Mouse (Mus musculus): Measurements from ENCODE around the gene Pycr1. TPM values are rescaled to one million over a fixed set of nuclear protein-coding genes. Genes with fewer than 3 reads are reported as not detected.

Pycr1 gene
- polyA plus RNA-seq, 1 experiment from 2014 or later = 18.5 TPM

- 87% methylated on average over 11 of the region's 11 CpGs for WGBS
- H3K36me3 ChIP-seq (ENCODE audit: control insufficient read depth, insufficient read depth, low read length) = peaks cover 17% of the 10 kb centered on the region; the same call in 1 of the 2 replicates
These were observed 16.6 kb downstream of the Pycr1 start for GRCm38 (mm10) chr11:120626785-120627467.

GRCm38 (mm10) chr11:120625152-120625775, 18.3 kb downstream of the Pycr1 start, which contains the start of gene Sirt7:
Gene Sirt7 (minus strand): TSS chr11:120625240.
- H3K4me3 ChIP-seq (ENCODE audit: low read depth, low read length) = peak within 1 kb of the TSS; percentile 100
- H3K36me3 ChIP-seq (ENCODE audit: control insufficient read depth, insufficient read depth, low read length) = peaks cover 30% of the 10 kb centered on the region
- H3K9ac ChIP-seq (ENCODE audit: low read depth, low read length) = peak within 1 kb of the TSS; percentile 97
- peak within 1 kb of the TSS; percentile 97 for H3K27ac ChIP-seq (ENCODE audit: low read depth, low read length)
- H3K4me1 ChIP-seq (replicated peaks; ENCODE audit: control insufficient read depth, insufficient read depth, low read length) = peaks cover 54% of the 10 kb centered on the region
- WGBS = 18% methylated on average over 5 of the region's 5 CpGs
- DNase-seq (ENCODE audit: low spot score) (no peak), ATAC-seq (replicated peaks; ENCODE audit: low FRiP score) (peak; percentile 18)
- peak within 1 kb of the TSS; percentile 81 for H3K4me2 ChIP-seq
- no peaks in the 10 kb centered on the region for H3K27me3 ChIP-seq (replicated peaks; ENCODE audit: control insufficient read depth, insufficient read depth, low read length)
- no peaks in the 10 kb centered on the region for H3K9me3 ChIP-seq (ENCODE audit: control insufficient read depth, low read length)

More at GRCm38 (mm10) chr11:120626785-120627467, 16.6 kb downstream of the Pycr1 start:
- no peak for DNase-seq (ENCODE audit: low spot score)
- ATAC-seq (replicated peaks; ENCODE audit: low FRiP score) = no peak
- no peak overlapping the region for H3K9ac ChIP-seq (ENCODE audit: low read depth, low read length)
- no peak overlapping the region for H3K4me3 ChIP-seq (ENCODE audit: low read depth, low read length)
- H3K27ac ChIP-seq (ENCODE audit: low read depth, low read length) = peak overlapping the region; percentile 63
- H3K4me2 ChIP-seq = 0 out of 2 replicates have a peak overlapping the region, but pooled peaks have one; percentile 46
- H3K9me3 ChIP-seq (ENCODE audit: control insufficient read depth, low read length) = no peaks in the 10 kb centered on the region
- no peaks in the 10 kb centered on the region for H3K27me3 ChIP-seq (replicated peaks; ENCODE audit: control insufficient read depth, insufficient read depth, low read length)
- H3K4me1 ChIP-seq (replicated peaks; ENCODE audit: control insufficient read depth, insufficient read depth, low read length) = peaks cover 70% of the 10 kb centered on the region

GRCm38 (mm10) chr11:120624680-120625111, 18.9 kb downstream of the Pycr1 start:
- Histone ChIP-seq H3K27ac (ENCODE audit: low read depth, low read length) (peak overlapping the region; percentile 97), H3K36me3 (ENCODE audit: control insufficient read depth, insufficient read depth, low read length) (peaks cover 34% of the 10 kb centered on the region), H3K9me3 (ENCODE audit: control insufficient read depth, low read length) (no peaks in the 10 kb centered on the region), H3K9ac (ENCODE audit: low read depth, low read length) (peak overlapping the region; percentile 97), H3K27me3 (replicated peaks; ENCODE audit: control insufficient read depth, insufficient read depth, low read length) (no peaks in the 10 kb centered on the region), H3K4me3 (ENCODE audit: low read depth, low read length) (peak overlapping the region; percentile 100), H3K4me1 (replicated peaks; ENCODE audit: control insufficient read depth, insufficient read depth, low read length) (peaks cover 48% of the 10 kb centered on the region), H3K4me2 (peak overlapping the region; percentile 81)
- peak; percentile 83 for DNase-seq (ENCODE audit: low spot score)
- WGBS = under 1% methylated on average over 46 of the region's 53 CpGs
- ATAC-seq (replicated peaks; ENCODE audit: low FRiP score) = peak; percentile 76

GRCm38 (mm10) chr11:120623961-120624679, 19.4 kb downstream of the Pycr1 start:
- Histone ChIP-seq H3K36me3 (ENCODE audit: control insufficient read depth, insufficient read depth, low read length) (peaks cover 36% of the 10 kb centered on the region), H3K4me1 (replicated peaks; ENCODE audit: control insufficient read depth, insufficient read depth, low read length) (peaks cover 42% of the 10 kb centered on the region), H3K27me3 (replicated peaks; ENCODE audit: control insufficient read depth, insufficient read depth, low read length) (no peaks in the 10 kb centered on the region), H3K9ac (ENCODE audit: low read depth, low read length) (peak overlapping the region; percentile 97), H3K4me3 (ENCODE audit: low read depth, low read length) (peak overlapping the region; percentile 100), H3K27ac (ENCODE audit: low read depth, low read length) (peak overlapping the region; percentile 97), H3K4me2 (peak overlapping the region; percentile 81), H3K9me3 (ENCODE audit: control insufficient read depth, low read length) (no peaks in the 10 kb centered on the region)
- ATAC-seq (replicated peaks; ENCODE audit: low FRiP score) = peak; percentile 82
- 11% methylated on average over 30 of the region's 30 CpGs for WGBS
- peak; percentile 77 for DNase-seq (ENCODE audit: low spot score)

- 0 out of 2 replicates have a peak overlapping the region, but pooled peaks have one; percentile 3 for H3K4me2 ChIP-seq
- H3K9ac ChIP-seq (ENCODE audit: low read depth, low read length) = no peak overlapping the region; the same call in 1 of the 2 replicates
- H3K36me3 ChIP-seq (ENCODE audit: control insufficient read depth, insufficient read depth, low read length) = peaks cover 38% of the 10 kb centered on the region
- H3K4me1 ChIP-seq (replicated peaks; ENCODE audit: control insufficient read depth, insufficient read depth, low read length) = peaks cover 40% of the 10 kb centered on the region
- H3K9me3 ChIP-seq (ENCODE audit: control insufficient read depth, low read length) = no peaks in the 10 kb centered on the region
- WGBS = 93% methylated on average over 6 of the region's 6 CpGs
- no peak overlapping the region for H3K27ac ChIP-seq (ENCODE audit: low read depth, low read length)
- ATAC-seq (replicated peaks; ENCODE audit: low FRiP score) (no peak), DNase-seq (ENCODE audit: low spot score) (no peak)
- no peaks in the 10 kb centered on the region for H3K27me3 ChIP-seq (replicated peaks; ENCODE audit: control insufficient read depth, insufficient read depth, low read length)
- H3K4me3 ChIP-seq (ENCODE audit: low read depth, low read length) = no peak overlapping the region
These were observed 20.8 kb downstream of the Pycr1 start for GRCm38 (mm10) chr11:120622805-120623204.

- Histone ChIP-seq H3K36me3 (ENCODE audit: control insufficient read depth, insufficient read depth, low read length) (peaks cover 41% of the 10 kb centered on the region), H3K27ac (ENCODE audit: low read depth, low read length) (no peak overlapping the region), H3K9ac (ENCODE audit: low read depth, low read length) (no peak overlapping the region), H3K4me2 (no peak overlapping the region), H3K27me3 (replicated peaks; ENCODE audit: control insufficient read depth, insufficient read depth, low read length) (no peaks in the 10 kb centered on the region), H3K4me3 (ENCODE audit: low read depth, low read length) (no peak overlapping the region), H3K4me1 (replicated peaks; ENCODE audit: control insufficient read depth, insufficient read depth, low read length) (peaks cover 35% of the 10 kb centered on the region), H3K9me3 (ENCODE audit: control insufficient read depth, low read length) (no peaks in the 10 kb centered on the region)
- ATAC-seq (replicated peaks; ENCODE audit: low FRiP score) (no peak), DNase-seq (ENCODE audit: low spot score) (no peak)
- WGBS = 93% methylated on average over 14 of the region's 14 CpGs
These were observed 23.4 kb downstream of the Pycr1 start for GRCm38 (mm10) chr11:120620195-120620594.

- H3K9ac ChIP-seq (ENCODE audit: low read depth, low read length) = no peak overlapping the region
- H3K36me3 ChIP-seq (ENCODE audit: control insufficient read depth, insufficient read depth, low read length) = peaks cover 44% of the 10 kb centered on the region
- H3K4me3 ChIP-seq (ENCODE audit: low read depth, low read length) = peak overlapping the region; percentile 2; the same call in 1 of the 2 replicates
- no peaks in the 10 kb centered on the region for H3K9me3 ChIP-seq (ENCODE audit: control insufficient read depth, low read length)
- peaks cover 29% of the 10 kb centered on the region for H3K4me1 ChIP-seq (replicated peaks; ENCODE audit: control insufficient read depth, insufficient read depth, low read length)
- peak overlapping the region; percentile 82 for H3K27ac ChIP-seq (ENCODE audit: low read depth, low read length)
- no peaks in the 10 kb centered on the region for H3K27me3 ChIP-seq (replicated peaks; ENCODE audit: control insufficient read depth, insufficient read depth, low read length)
- WGBS = 91% methylated on average over 25 of the region's 25 CpGs
- ATAC-seq (replicated peaks; ENCODE audit: low FRiP score) = no peak
- DNase-seq (ENCODE audit: low spot score) = no peak
- H3K4me2 ChIP-seq = peak overlapping the region; percentile 88
These were observed 24.7 kb downstream of the Pycr1 start for GRCm38 (mm10) chr11:120618619-120619535.
